In the genomic region with DNA sequence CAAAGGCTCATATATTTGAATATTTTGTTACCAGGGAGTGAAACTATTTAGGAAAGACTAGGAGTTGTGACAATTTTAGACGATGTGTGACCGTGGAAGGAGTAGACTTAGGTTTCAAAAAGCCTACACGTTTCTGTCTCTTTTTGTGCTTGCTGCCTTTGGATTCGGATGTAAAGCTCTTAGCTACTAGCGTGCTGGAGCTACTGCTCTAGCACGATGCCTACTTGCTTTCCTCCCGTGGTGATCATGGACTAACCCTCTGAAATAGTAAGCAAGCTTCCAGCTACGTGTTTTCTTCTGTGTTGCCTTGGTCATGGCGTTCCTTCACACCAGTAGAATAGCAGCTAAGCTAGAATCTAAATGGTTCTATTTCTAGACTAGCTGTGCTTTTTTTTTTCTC, we compare ENCODE assay signal across 28 mouse cellular contexts.
"Had no signal": no experiment of that assay in that cellular context is flagged by ENCODE, and none has a peak within 500 bp of the region (broad histone marks: within the 10 kb centered on the region; RNA-seq: fewer than 3 reads in every experiment).

No protein-coding gene starts in this region.

- H3K27me3 ChIP-seq: embryonic facial prominence, embryonic 12.5 days; embryonic facial prominence, embryonic 13.5 days; embryonic facial prominence, embryonic 15.5 days; forebrain, embryonic 12.5 days; forebrain, embryonic 13.5 days; forebrain, embryonic 15.5 days had no signal

- H3K27ac ChIP-seq: embryonic facial prominence, embryonic 12.5 days; embryonic facial prominence, embryonic 13.5 days; embryonic facial prominence, embryonic 15.5 days; forebrain, embryonic 10.5 days; forebrain, embryonic 12.5 days; forebrain, embryonic 13.5 days; forebrain, embryonic 15.5 days; gastrocnemius, adult 2 months; heart, adult 2 months; heart, embryonic 10.5 days had no signal

- H3K4me1 ChIP-seq: embryonic facial prominence, embryonic 12.5 days; embryonic facial prominence, embryonic 13.5 days; embryonic facial prominence, embryonic 15.5 days; forebrain, embryonic 10.5 days; forebrain, embryonic 12.5 days; forebrain, embryonic 13.5 days; forebrain, embryonic 15.5 days; heart, embryonic 10.5 days had no signal

- ATAC-seq: forebrain, embryonic 13.5 days; forebrain, embryonic 14.5 days; forebrain, embryonic 15.5 days; forebrain, embryonic 16.5 days; forebrain, postnatal 0 days had no signal

- H3K9me3 ChIP-seq: embryonic facial prominence, embryonic 12.5 days; embryonic facial prominence, embryonic 13.5 days; embryonic facial prominence, embryonic 15.5 days; forebrain, embryonic 10.5 days; forebrain, embryonic 12.5 days; forebrain, embryonic 13.5 days; forebrain, embryonic 15.5 days; heart, embryonic 10.5 days had no signal

- H3K4me3 ChIP-seq: embryonic facial prominence, embryonic 12.5 days; embryonic facial prominence, embryonic 13.5 days; embryonic facial prominence, embryonic 15.5 days; erythroblast, embryonic 14.5 days; forebrain, embryonic 10.5 days; forebrain, embryonic 12.5 days; forebrain, embryonic 13.5 days; forebrain, embryonic 15.5 days; gastrocnemius, adult 2 months; heart, adult 2 months; heart, embryonic 10.5 days had no signal

- DNase-seq: cerebellum, adult 8-10 months; cerebellum, adult 9-10 months; cerebellum, adult 9-11 months; cerebellum, postnatal 10 days; cerebellum, postnatal 14 days; cerebellum, postnatal 25 days; cerebellum, postnatal 36 days; embryo, embryonic 11 days; forebrain, postnatal 0 days; gastrocnemius, adult 2 months; gastrocnemius, postnatal 10 days; gastrocnemius, postnatal 14 days; gastrocnemius, postnatal 25 days; gastrocnemius, postnatal 36 days; heart, adult 11 months; heart, adult 18-20 months; heart, adult 2 months had no signal
